Mouse (Mus musculus): ENCODE measurements at regions not wholly inside any gene's neighbourhood (a gene's known extent, or its start where the extent isn't known, plus 50 kb on each side); places are given as distances from the start of the nearest gene placed in this dataset.
A peak's percentile ranks its signal among the peaks of the same experiment; 100 is the strongest.

GRCm38 (mm10) chr17:62458964-62459363, 422.2 kb downstream of the Efna5 start:
- no peak for TF ChIP-seq POLR2A (IDR thresholded peaks at IDR 0.05; ENCODE audit: borderline replicate concordance, extremely low read depth, insufficient read depth, insufficient read length, poor library complexity, severe bottlenecking)
- TF ChIP-seq CTCF (IDR thresholded peaks at IDR 0.05; ENCODE audit: borderline replicate concordance, extremely low read depth, insufficient read depth, insufficient read length), result peak; percentile 58; the same call in 1 of the 2 replicates
